Mouse (Mus musculus) liver, embryonic 12.5 days (tissue): Measurements from ENCODE around the gene Gm17467. TPM values are rescaled to one million over a fixed set of nuclear protein-coding genes. Genes with fewer than 3 reads are reported as not detected.
"Not testable (repeated sequence)": the region's sequence is repeated elsewhere in the genome, so short reads cannot be mapped to it uniquely, and the experiment has no call there.

Experiments used
- ATAC-seq: fragments of 200-750 bp; cut with Nextera tagmentation; 2 replicates; pipeline ENCODE4 v1.8.0; 2017; ENCODE audit warnings: moderate number of reproducible peaks, mild to moderate bottlenecking, moderate library complexity
- H3K27ac ChIP-seq: fragments of 300-500 bp; sonication (generic); 2 replicates; pipeline ENCODE4 v1.5.1; 2016; ENCODE audit warnings: mild to moderate bottlenecking
- H3K27me3 ChIP-seq: fragments of 300-500 bp; sonication (generic); replicated peaks from 2 replicates; pipeline ENCODE4 v1.6.1; 2016; ENCODE audit warnings: mild to moderate bottlenecking, moderate library complexity
- H3K36me3 ChIP-seq: fragments of 300-500 bp; sonication (generic); 2 replicates; pipeline ENCODE4 v1.6.1; 2016; ENCODE audit warnings: mild to moderate bottlenecking, moderate library complexity
- H3K4me1 ChIP-seq: fragments of 300-500 bp; sonication (generic); 2 replicates; pipeline ENCODE4 v1.6.1; 2016
- H3K4me2 ChIP-seq: fragments of 300-500 bp; sonication (generic); 2 replicates; pipeline ENCODE4 v1.6.1; 2016; ENCODE audit warnings: mild to moderate bottlenecking, moderate library complexity
- H3K4me3 ChIP-seq: fragments of 300-500 bp; sonication (generic); 2 replicates; pipeline ENCODE4 v1.5.1; 2016; ENCODE audit warnings: mild to moderate bottlenecking, moderate library complexity
- H3K9ac ChIP-seq: fragments of 300-500 bp; sonication (generic); 2 replicates; pipeline ENCODE4 v1.6.1; 2016; ENCODE audit warnings: mild to moderate bottlenecking, moderate library complexity
- H3K9me3 ChIP-seq: fragments of 300-500 bp; sonication (generic); replicated peaks from 2 replicates; pipeline ENCODE4 v1.6.1; 2016; ENCODE audit warnings: mild to moderate bottlenecking, moderate library complexity
- WGBS: fragments of 180-500 bp; shearing (Covaris S2); methylation state at CpG from one replicate; pipeline ENCODE4 v1.1.7; 2016; ENCODE audit not compliant: insufficient replicate concordance; 5-methylcytosine and 5-hydroxymethylcytosine counted together
- polyA plus RNA-seq: library from polyadenylated mRNA; unstranded; fragments of >200 nt; fragmentation: Nextera tagmentation; extraction: Ambion mirVana; gene quantifications from 2 replicates; pipeline ENCODE4 v1.2.1, GENCODE M21; 2016

Gm17467 gene
- polyA plus RNA-seq, result not detected in 2 replicates

DNA sequence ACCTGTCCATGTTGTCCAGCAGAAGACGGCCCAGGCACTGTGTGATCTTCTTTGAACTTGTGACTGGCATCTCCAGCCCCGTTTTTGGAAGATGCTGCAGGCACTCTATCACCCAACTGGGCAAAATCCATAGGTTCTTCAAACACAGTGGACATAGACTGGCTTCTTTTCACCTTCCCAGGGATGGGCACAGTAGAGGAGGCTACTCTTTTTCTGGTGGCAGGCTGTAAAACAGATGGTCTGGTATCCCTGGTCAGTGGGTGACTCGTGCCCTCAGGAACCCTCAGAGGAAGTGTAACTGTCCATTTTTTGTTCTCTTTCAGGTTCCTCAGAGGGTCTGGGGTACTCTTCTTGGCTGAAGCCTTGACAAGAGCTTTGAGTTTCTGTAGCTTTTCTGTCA is at the start of gene Gm17467:
Gene Gm17467 (minus strand): TSS at position 101 of the 400 bp plus-strand sequence.
- no CpG with 5 or more reads among the region's 3 CpGs for WGBS
- not testable (repeated sequence) for H3K9me3 ChIP-seq, H3K9ac ChIP-seq, ATAC-seq, H3K4me3 ChIP-seq, H3K4me2 ChIP-seq, H3K36me3 ChIP-seq, H3K27me3 ChIP-seq, H3K4me1 ChIP-seq, H3K27ac ChIP-seq

Other genes starting within 250 kb of the Gm17467 start
- not detected in 2 replicates for gene Cldn34c2, start 123.1 kb downstream of the Gm17467 start, polyA plus RNA-seq
- not detected in 2 replicates for gene Cldn34c3, start 88.9 kb upstream of the Gm17467 start, polyA plus RNA-seq